Mouse (Mus musculus): ENCODE results near the gene Inpp4b.

GRCm38 (mm10) chr8:81893292-81893691 lies 550.9 kb downstream of the Inpp4b start:
- TF ChIP-seq EP300 (IDR thresholded peaks at IDR 0.05; ENCODE audit: insufficient read depth, low read depth, low read length) (no peak), CTCF (IDR thresholded peaks at IDR 0.05) (no peak)
